Mouse (Mus musculus): ENCODE measurements at regions not wholly inside any gene's neighbourhood (a gene's known extent, or its start where the extent isn't known, plus 50 kb on each side); places are given as distances from the start of the nearest gene placed in this dataset.
"Not testable (repeated sequence)": the region's sequence is repeated elsewhere in the genome, so short reads cannot be mapped to it uniquely, and the experiment has no call there.

DNA sequence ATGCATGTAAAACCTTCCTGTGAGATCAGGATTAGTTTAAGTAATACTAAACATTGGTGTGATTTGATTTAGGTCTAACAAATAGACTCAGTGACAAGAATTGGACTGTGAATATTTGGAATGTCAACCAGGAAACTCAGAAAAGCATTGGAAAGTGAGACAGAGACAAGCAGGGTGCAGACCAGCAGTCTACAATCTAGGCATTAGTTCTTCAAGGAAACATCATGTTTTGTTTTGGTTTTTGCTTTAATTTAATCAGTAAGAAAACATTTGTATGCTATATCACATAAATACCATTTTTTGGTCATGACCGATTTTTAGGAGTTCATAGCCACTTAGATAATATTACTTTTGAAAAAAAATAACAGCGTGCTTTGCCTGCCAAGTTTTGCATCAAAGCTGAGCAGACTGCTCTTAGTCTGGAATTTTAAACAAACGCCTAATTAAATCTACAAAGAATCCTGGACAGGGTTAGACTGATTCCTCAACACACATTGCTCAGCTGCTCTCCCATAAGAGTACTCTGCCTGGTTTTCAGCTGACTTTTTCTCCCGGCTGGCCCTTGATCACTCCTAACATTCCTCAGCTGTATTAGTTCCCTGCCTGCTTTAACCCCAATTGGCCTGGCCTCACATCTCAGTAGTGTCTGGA lies 396.5 kb upstream of the Kcnh7 start:
- no peak for DNase-seq

DNA sequence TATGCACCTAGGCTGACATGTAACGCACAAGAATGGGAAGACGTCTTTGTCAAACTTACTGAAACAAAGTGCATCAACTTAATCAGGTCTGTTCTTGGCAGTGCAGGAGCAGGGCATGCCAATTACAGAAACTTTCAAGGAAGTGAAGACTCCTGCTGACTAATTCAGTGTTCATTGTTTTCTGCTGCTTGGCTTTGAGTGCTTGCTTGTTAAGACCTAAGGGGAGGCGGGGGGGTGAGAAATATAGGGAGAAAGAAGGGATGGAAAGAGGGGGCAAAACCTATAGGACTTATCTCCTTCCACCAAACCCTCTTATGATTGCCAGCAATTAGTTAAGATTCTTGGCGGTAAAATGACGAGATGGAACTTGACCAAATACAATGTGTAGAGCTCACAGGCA lies 391.1 kb upstream of the Kcnh7 start:
- no peak for DNase-seq

DNA sequence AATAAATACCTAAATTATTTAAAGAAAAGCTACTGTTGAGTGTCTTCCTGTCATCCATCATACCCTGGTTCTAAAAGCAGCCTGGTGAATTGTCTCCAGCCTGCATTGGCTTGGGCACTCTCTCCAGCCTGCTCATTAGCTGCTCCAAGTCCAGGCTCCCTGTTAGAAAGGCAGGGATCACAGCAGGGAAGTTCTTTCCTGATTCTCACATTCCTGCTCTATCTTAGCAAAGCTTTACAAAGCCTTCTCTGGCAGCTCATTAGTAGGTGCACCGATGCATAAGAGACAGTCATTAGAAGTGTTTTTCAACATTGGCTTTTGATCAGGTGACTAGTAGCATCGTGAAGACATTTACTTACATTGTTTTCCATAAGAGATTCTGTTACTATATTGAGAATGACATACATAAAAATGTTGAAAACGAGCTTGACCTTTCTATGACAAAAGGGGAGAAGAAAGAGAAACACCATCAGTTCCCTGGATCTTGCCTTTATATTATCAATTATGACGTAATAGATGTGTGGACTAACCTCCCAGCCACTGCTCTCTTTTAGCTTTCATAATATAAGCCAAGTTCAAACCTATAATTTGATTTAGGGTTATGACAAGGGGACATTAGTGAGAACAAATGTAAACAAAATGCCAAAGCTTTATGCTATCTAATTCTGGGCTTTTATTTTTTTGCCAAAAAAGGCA lies 390.1 kb upstream of the Kcnh7 start:
- no peak for DNase-seq

DNA sequence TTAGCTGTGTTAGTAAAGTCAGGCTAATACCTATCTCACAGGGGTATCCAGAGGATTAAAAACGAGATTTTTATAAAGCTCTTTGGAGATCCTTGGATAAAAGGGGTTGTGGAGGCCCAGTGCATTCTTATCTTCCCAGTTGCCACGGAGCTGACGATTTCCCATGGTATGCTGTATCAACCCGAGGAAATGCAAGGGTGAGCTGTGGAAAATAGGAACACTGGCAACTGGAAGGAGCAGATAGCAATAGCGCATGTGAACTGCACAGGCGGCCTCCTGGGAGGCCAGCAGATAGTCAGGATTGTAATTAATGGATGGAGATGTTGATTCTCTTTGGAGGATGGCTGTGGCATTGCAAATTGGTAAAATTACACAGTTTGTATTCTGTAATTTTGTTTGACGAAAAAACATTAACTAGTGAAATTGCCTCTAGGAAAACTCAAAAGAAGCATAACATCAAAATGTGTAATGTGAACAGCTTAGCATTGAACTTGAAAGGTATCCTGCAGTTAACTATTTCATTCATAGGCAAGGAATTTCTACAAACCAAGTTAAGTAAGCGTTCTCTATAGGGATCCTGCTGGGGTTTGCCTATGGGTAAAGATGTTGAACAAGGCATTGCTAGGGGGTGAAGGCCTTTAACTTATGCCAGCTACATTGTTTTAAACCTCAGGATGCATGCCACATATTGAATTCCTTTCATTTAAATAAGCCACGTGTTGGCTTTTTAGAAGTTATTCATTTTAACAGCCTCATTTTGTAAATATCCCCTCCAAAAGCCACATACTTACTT lies 389.1 kb upstream of the Kcnh7 start:
- DNase-seq: no peak

- no peak for DNase-seq
Observed at GRCm38 (mm10) chr2:63556858-63557419, 372.9 kb upstream of the Kcnh7 start.

DNA sequence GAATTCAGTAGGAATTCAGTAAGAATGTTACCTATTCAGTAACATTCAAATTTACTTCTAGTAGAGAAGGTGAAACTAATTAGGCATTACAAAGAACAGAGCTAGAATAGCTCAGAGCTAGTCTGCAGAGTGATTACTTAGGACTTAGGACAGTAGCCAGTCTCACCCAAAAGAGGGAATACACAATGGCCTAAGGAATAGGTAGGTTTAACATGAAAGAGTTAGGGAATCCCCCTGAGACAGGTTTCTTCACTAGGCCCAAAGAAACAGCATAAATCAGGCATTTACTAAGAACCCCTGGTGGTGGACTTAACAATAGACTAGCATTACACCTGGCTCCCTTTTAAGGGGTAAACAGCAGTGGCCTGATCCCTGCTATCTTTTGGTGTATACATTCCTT lies 357.7 kb upstream of the Kcnh7 start:
- DNase-seq: not testable (repeated sequence)

- no peak for DNase-seq
Observed at GRCm38 (mm10) chr2:63518534-63518933, 334.4 kb upstream of the Kcnh7 start.

GRCm38 (mm10) chr2:63513554-63514226 lies 329.6 kb upstream of the Kcnh7 start:
- peak; percentile 5 for DNase-seq

GRCm38 (mm10) chr2:63503939-63504338 lies 319.9 kb upstream of the Kcnh7 start:
- DNase-seq: peak; percentile 17

GRCm38 (mm10) chr2:63476411-63476810 lies 292.3 kb upstream of the Kcnh7 start:
- DNase-seq: no peak

DNA sequence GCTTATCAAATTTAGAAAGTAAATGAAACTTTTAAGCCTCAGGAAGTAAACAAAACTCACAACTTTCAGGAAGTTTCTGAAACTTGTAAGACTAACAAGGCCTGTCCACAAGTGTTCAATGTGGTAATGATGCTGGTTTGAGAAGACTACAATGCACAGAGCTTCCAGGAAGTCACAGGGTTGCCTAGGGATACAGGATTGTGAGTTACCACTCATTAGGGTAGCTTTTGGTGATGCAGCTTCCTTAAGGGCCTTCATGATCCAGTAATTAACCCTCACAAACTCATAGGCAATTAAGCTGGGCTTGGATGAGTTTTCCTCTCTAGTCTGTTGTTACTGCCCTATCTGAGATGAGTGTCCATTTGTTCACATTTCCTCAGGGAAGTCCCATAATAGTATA lies 291.2 kb upstream of the Kcnh7 start:
- no peak for DNase-seq

GRCm38 (mm10) chr2:63473699-63474098 lies 289.6 kb upstream of the Kcnh7 start:
- peak; percentile 49 for DNase-seq

GRCm38 (mm10) chr2:63472248-63472647 lies 288.2 kb upstream of the Kcnh7 start:
- DNase-seq: no peak

DNA sequence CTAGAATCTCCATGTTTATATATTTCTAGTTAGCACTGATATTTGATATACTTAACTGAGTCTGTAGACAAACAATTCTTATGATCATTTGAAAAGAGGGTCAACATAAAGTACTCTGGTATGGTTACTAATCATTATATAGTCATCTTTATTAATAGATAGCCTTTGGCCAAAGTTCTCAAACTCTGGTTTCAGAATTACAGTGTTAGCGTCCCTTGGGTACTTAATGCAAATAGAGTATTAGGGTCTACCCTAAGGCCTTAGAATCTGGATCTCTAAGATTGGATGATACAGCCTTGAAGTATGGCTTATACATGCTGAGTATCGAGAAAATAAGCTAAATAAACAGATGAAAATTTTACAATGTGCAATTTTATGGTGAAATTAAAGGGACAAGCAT lies 275.0 kb upstream of the Kcnh7 start:
- no peak for DNase-seq

DNA sequence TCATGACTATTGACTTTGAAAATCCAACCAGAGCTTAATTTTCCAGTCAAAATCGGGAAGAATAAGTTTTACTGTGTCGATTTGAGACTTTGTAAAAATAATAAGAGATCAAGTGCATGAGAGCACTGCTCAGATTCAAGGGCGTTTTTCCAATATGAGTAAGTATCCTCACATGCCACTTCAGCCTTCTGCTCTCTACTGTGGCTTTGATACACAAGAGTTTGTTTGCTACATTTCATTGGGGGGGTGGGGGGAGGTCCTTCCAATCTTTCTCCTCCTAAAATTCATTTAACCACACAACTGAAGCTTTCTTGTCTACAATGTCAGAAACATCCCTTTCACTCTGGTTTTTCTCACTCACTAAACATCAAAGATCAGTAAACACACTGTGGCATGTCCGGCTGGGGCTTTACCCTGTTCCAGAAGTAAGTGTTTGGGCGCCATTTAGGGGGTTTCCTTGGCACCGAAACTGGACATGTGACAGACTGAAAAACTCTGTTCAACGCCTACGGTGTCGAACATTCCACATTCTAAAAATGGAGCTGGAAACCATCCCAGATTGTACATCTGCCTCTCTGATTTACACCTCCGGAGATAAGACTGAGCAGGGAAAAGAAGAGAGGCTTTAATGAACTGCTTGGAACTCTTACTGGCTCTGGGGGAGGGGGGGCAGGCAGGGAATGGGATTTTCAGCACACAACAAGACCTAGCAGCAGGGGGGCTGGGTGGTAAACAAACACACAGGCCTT lies 270.4 kb upstream of the Kcnh7 start:
- DNase-seq: peak; percentile 37

GRCm38 (mm10) chr2:63452891-63453290 lies 268.8 kb upstream of the Kcnh7 start:
- DNase-seq: peak; percentile 7

- no peak for DNase-seq
Observed at GRCm38 (mm10) chr2:63452164-63452563, 268.1 kb upstream of the Kcnh7 start.

- no peak for DNase-seq
Observed at GRCm38 (mm10) chr2:63434327-63434726, 250.2 kb upstream of the Kcnh7 start.

DNA sequence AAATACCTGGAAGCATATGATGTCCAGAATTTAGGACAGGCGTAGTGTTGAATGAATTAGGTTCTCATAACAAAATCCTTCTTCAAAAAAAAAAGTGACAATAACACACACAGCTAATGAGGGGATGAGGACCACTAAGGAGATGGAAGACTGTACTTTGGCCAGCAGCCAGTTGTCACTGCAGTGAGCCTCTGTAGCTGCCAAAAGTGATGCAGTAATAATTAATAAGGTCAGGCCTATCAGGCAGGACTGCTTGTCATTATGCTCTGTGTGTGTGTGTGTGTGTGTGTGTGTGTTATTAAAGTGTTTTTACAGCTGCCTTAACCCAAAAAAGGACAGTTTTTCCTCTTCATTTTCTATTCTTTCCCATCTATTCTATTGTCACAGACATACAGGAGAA lies 221.3 kb upstream of the Kcnh7 start:
- DNase-seq: no peak
